Mouse (Mus musculus) spleen, adult 2 months (tissue): ENCODE data around the gene Gm49601. TPM values are rescaled to one million over a fixed set of nuclear protein-coding genes. Genes with fewer than 3 reads are reported as not detected.

Experiments
- DNase-seq, 2 experiments: peaks; one replicate each; pipeline versions ENCODE4 v3.0.0 to v3.0.0-alpha.2; 2012 to 2021; ENCODE audit warnings: low spot score in 2 of 2, low read depth in 1 of 2
- H3K27ac ChIP-seq: fragments of 200-500 bp; 2 replicates; pipeline ENCODE4 v1.5.1; 2012; ENCODE audit warnings: low read length, inconsistent platforms; ENCODE audit not compliant: insufficient read depth
- H3K27me3 ChIP-seq: fragments of 200-500 bp; 2 replicates; pipeline ENCODE4 v1.6.1; 2012; ENCODE audit warnings: mild to moderate bottlenecking, moderate library complexity, low read length, inconsistent platforms; ENCODE audit not compliant: control insufficient read depth, insufficient read depth
- H3K36me3 ChIP-seq: fragments of 200-500 bp; 2 replicates; pipeline ENCODE4 v1.6.1; 2012; ENCODE audit warnings: mild to moderate bottlenecking, low read length, inconsistent platforms; ENCODE audit not compliant: control insufficient read depth, insufficient read depth
- H3K4me1 ChIP-seq: fragments of 200-500 bp; 2 replicates; pipeline ENCODE4 v1.6.1; 2011; ENCODE audit warnings: inconsistent platforms; ENCODE audit not compliant: control insufficient read depth, insufficient read depth, insufficient read length
- H3K4me3 ChIP-seq: fragments of 200-500 bp; 2 replicates; pipeline ENCODE4 v1.5.1; 2011; ENCODE audit warnings: mild to moderate bottlenecking, inconsistent platforms; ENCODE audit not compliant: insufficient read depth, insufficient read length; ENCODE audit errors: extremely low read depth
- CTCF ChIP-seq: fragments of 200-500 bp; IDR thresholded peaks from 2 replicates; pipeline ENCODE4 v1.5.1; 2011; ENCODE audit warnings: mild to moderate bottlenecking, inconsistent platforms; ENCODE audit not compliant: insufficient read depth, insufficient read length, insufficient replicate concordance; ENCODE audit errors: extremely low read depth
- POLR2A ChIP-seq: fragments of 200-500 bp; IDR thresholded peaks from 2 replicates; pipeline ENCODE4 v1.6.1; 2011; ENCODE audit warnings: low read depth, low read length, inconsistent platforms
- WGBS: fragments of 180-500 bp; shearing (Covaris S2); methylation state at CpG from one replicate; pipeline ENCODE4 v1.1.7; 2018; 5-methylcytosine and 5-hydroxymethylcytosine counted together
- polyA plus RNA-seq: library from polyadenylated mRNA; depleted of rRNA; stranded (reverse); fragments of >200 nt; gene quantifications from 2 replicates; pipeline ENCODE4 v1.2.3, GENCODE M21; 2012

Gene Gm49601
- polyA plus RNA-seq, 1 experiment = 0.71 TPM

- no peak for DNase-seq
- 86% methylated on average over 13 of the region's 13 CpGs for WGBS
- TF ChIP-seq CTCF (no peak), POLR2A (no peak)
- no peaks in the 10 kb centered on the region for H3K27me3 ChIP-seq
- no peaks in the 10 kb centered on the region for H3K36me3 ChIP-seq
- no peaks in the 10 kb centered on the region for H3K4me1 ChIP-seq
- H3K27ac ChIP-seq = no peak overlapping the region
- no peak overlapping the region for H3K4me3 ChIP-seq
Observed at GRCm38 (mm10) chr16:18611752-18612151, 14.5 kb downstream of the Gm49601 start.

GRCm38 (mm10) chr16:18609099-18609498 lies 17.1 kb downstream of the Gm49601 start:
- TF ChIP-seq CTCF (no peak), POLR2A (no peak)
- no peak for DNase-seq
- H3K27me3 ChIP-seq = no peaks in the 10 kb centered on the region
- no peaks in the 10 kb centered on the region for H3K36me3 ChIP-seq
- H3K4me3 ChIP-seq = no peak overlapping the region
- WGBS = 90% methylated on average over 2 of the region's 2 CpGs
- no peaks in the 10 kb centered on the region for H3K4me1 ChIP-seq
- H3K27ac ChIP-seq = no peak overlapping the region

- Histone ChIP-seq H3K27me3 (no peaks in the 10 kb centered on the region), H3K36me3 (no peaks in the 10 kb centered on the region), H3K4me1 (no peaks in the 10 kb centered on the region), H3K27ac (no peak overlapping the region), H3K4me3 (no peak overlapping the region)
- DNase-seq = no peak
- no peak for TF ChIP-seq POLR2A
- no peak for TF ChIP-seq CTCF
- 54% methylated on average over 11 of the region's 11 CpGs for WGBS
Observed at GRCm38 (mm10) chr16:18608226-18608625, 18.0 kb downstream of the Gm49601 start.

- Histone ChIP-seq H3K27ac (no peak overlapping the region), H3K4me1 (no peaks in the 10 kb centered on the region), H3K36me3 (no peaks in the 10 kb centered on the region), H3K27me3 (no peaks in the 10 kb centered on the region), H3K4me3 (no peak overlapping the region)
- TF ChIP-seq POLR2A (no peak), CTCF (no peak)
- no peak for DNase-seq
- 88% methylated on average over 5 of the region's 5 CpGs for WGBS
Observed at GRCm38 (mm10) chr16:18605705-18606104, 20.5 kb downstream of the Gm49601 start.

- H3K4me1 ChIP-seq = no peaks in the 10 kb centered on the region
- no peak overlapping the region for H3K27ac ChIP-seq
- no peaks in the 10 kb centered on the region for H3K36me3 ChIP-seq
- no peak for TF ChIP-seq CTCF
- TF ChIP-seq POLR2A = no peak
- no peaks in the 10 kb centered on the region for H3K27me3 ChIP-seq
- DNase-seq = no peak
- WGBS = 67% methylated on average over 8 of the region's 8 CpGs
- H3K4me3 ChIP-seq = no peak overlapping the region
Observed at GRCm38 (mm10) chr16:18604267-18604701, 21.9 kb downstream of the Gm49601 start.

GRCm38 (mm10) chr16:18601447-18601846 lies 24.8 kb downstream of the Gm49601 start:
- Histone ChIP-seq H3K36me3 (no peaks in the 10 kb centered on the region), H3K4me3 (no peak overlapping the region), H3K27ac (no peak overlapping the region), H3K4me1 (no peaks in the 10 kb centered on the region), H3K27me3 (no peaks in the 10 kb centered on the region)
- DNase-seq = no peak
- 93% methylated on average over 7 of the region's 7 CpGs for WGBS
- no peak for TF ChIP-seq POLR2A
- no peak for TF ChIP-seq CTCF

GRCm38 (mm10) chr16:18598006-18598405 lies 28.2 kb downstream of the Gm49601 start:
- Histone ChIP-seq H3K4me3 (no peak overlapping the region), H3K27ac (no peak overlapping the region), H3K27me3 (peaks cover 2% of the 10 kb centered on the region; the same call in 1 of the 2 replicates), H3K36me3 (no peaks in the 10 kb centered on the region), H3K4me1 (no peaks in the 10 kb centered on the region)
- 73% methylated on average over 3 of the region's 3 CpGs for WGBS
- DNase-seq = no peak
- TF ChIP-seq CTCF = no peak
- no peak for TF ChIP-seq POLR2A
